Mouse (Mus musculus): Measurements from ENCODE around the gene Camkv.

The Camkv gene

GRCm38 (mm10) chr9:107935374-107935773 is at the start of gene Camkv:
Gene Camkv, plus strand, starts transcription at chr9:107935674.
- no peak for DNase-seq

- DNase-seq: peak; percentile 72
Observed at GRCm38 (mm10) chr9:107887804-107888266, 47.6 kb upstream of the Camkv start, which contains the start of gene Mon1a. Gene Mon1a, plus strand, starts transcription at chr9:107888151.

- DNase-seq: peak; percentile 63
Observed at GRCm38 (mm10) chr9:107888267-107888850, 47.1 kb upstream of the Camkv start.

DNA sequence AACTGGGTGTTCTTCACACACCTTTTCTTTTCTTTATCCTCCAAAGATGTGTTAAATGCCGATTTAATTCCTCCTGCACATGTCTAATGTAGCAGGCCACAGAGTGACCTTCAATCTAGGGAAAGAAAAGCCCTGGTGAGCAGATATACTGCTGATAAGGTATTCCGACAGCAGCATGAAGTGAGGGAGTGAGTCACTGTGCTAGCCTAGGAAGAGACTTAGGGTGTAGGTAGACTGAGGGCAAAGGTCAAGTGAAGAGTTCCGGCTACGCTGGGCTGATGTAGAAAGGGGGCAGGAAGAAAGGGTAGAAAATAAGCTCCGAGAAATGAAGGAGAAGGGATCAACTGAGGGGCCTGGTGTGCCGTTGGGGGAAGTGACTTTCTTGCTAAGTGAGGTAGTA is 45.2 kb upstream of the Camkv start:
- DNase-seq: no peak

GRCm38 (mm10) chr9:107891023-107891422 is 44.5 kb upstream of the Camkv start:
- DNase-seq: no peak

DNA sequence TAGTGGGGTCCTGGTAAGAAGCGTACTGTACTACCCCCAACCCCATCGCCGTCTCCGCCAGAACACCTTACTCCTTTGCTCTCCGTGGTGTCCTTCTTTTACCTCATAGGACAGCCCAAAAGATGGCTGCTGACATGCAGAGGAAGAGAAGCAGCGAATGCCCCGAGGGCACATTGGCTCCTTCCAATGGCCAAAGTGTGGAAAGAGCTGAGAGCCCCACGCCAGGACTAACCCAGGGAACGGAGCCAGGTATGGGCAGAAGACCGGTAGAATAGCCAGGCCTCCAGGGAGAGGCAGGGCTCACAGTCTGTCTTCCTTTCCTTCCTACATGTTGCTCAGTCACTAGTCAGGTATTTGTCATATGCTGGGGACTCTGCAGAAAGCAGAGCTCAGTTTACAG is 36.9 kb upstream of the Camkv start:
- no peak for DNase-seq

DNA sequence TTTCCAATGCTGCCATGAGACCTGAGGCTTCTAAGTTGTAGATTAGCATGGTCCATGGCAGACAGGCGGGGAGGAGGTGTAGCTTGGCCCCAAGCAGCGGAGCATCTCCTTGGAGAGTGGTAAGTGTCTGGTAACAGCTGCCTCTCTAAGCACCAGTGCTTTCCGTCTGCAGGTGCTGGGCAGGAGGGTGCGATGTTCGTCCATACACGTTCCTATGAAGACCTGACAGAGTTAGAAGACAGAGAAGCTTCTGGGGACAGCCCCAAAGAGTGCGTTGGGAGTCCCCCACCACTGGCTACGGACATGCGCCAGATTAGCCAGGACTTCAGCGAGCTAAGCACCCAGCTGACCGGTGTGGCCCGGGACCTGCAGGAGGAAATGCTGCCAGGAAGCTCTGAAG is 35.6 kb upstream of the Camkv start:
- no peak for DNase-seq

- peak; percentile 89 for DNase-seq
Observed at GRCm38 (mm10) chr9:107900840-107901626, 34.4 kb upstream of the Camkv start.

DNA sequence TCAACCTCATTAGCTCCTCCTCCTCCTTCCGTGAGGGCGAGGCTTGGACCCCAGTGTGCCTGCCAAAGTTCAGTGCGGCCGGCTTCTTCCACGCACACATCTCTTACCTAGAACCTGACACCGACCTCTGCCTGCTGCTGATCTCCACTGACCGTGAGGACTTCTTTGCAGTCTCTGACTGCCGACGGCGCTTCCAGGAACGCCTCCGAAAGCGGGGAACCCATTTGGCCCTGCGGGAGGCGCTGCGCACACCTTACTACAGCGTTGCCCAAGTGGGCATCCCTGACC is 33.9 kb upstream of the Camkv start:
- DNase-seq: no peak

GRCm38 (mm10) chr9:107904726-107905125 is 30.7 kb upstream of the Camkv start:
- peak; percentile 91 for DNase-seq

GRCm38 (mm10) chr9:107906252-107906966 is 29.1 kb upstream of the Camkv start, which contains the start of gene Mst1r:
Gene Mst1r, plus strand, starts transcription at chr9:107906873.
- DNase-seq: no peak

DNA sequence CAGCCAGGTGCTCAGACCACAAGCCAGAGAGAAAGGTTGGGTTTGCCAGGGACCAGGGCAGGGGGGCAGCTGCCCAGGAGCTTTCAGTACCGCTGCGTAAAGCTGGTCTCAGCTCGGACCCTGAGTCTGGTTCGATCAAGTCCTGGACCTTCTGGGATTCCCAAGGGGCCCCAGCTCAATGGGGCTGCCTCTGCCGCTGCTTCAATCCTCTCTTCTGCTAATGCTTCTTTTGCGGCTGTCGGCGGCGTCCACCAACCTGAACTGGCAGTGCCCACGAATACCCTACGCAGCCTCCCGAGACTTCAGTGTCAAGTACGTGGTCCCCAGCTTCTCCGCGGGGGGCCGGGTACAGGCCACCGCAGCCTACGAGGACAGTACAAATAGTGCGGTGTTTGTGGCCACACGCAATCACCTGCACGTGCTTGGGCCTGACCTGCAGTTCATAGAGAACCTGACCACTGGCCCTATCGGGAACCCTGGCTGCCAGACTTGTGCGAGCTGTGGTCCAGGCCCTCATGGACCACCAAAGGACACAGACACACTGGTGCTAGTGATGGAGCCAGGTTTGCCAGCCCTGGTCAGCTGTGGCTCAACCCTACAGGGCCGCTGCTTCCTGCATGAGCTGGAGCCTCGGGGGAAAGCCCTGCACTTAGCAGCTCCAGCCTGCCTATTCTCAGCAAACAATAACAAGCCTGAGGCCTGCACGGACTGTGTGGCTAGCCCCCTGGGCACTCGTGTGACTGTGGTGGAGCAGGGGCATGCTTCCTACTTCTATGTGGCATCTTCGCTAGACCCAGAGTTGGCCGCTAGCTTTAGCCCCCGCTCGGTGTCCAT is 28.3 kb upstream of the Camkv start:
- no peak for DNase-seq

DNA sequence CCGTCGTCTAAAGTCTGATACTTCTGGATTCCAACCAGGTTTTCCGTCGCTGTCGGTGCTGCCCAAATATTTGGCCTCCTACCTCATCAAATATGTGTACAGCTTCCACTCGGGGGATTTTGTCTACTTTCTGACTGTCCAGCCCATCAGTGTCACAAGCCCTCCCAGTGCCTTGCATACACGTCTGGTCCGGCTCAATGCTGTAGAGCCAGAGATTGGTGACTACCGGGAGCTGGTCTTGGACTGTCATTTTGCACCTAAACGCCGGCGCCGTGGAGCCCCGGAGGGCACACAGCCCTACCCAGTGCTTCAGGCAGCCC is 27.7 kb upstream of the Camkv start:
- no peak for DNase-seq

DNA sequence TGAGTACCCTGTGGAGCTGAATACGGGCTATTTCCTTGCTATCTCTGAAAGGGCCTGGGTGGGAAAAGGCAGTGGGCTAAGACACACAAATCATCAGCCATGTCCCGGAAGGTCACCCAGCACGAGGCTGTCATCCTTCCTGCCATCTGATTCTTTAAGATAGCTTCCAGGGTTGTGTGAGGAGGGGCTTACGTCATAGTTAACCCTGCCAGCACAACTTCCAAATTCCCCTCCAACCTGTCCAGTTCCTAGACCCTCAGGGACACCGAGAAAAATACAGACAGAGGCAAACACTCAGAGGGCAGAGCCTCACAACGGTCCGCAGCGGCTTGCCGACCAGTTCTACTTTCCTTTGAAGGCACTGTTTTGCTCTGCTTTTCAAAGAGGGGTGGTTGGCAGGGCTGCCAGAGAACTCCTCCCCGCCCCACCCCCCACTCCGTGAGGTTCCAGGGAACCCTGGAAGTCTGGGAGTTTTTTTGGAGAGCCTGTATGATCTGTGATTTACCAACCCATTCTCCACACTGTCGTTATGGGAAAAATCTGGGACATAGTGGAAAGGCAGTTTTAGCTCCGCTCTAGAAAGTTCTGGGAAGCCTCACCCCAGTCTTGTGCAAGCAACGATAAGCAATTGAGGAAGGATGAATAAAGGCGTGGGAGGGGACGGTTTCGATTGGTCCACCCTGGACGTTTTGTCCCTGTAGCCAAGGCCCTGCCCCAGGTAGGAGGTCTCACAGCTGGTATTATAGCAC is 26.9 kb upstream of the Camkv start:
- no peak for DNase-seq

- DNase-seq: no peak
Observed at GRCm38 (mm10) chr9:107910025-107910769, 25.3 kb upstream of the Camkv start.

- DNase-seq: no peak
Observed at GRCm38 (mm10) chr9:107914764-107915420, 20.6 kb upstream of the Camkv start.

DNA sequence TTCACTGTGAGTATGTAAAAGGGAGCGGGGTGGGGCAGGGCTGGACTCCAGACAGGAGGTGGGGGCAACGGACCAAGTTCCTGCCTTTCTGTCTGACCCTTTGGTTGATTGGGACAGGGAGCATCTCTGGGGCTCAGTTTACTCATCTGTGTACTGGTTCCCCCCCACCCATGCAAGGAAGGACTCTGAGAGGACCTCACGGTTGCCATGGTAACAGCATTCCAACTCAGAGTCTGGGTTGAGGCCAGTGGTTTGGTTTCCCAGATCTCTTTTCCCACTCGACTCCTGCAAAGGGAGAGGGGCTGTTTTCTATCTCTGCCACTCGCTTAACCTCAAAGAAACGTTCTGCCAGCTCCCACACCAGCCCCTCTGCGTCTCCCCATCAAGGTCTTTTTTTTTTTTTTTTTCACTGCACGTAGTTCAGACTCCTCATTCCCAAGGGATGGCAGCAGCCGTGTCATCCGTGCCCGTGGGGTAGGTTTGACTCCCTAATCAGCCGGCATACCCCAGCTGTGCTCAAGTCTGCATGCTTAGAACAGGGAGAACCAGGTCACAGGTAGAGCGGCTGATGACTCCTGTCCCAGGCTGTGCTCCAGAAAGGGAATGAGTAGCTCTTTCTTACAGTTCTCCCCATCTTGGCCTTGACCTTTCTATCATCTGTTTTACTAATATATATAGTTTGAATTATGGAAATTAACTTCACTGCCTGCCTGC is 17.4 kb upstream of the Camkv start:
- DNase-seq: peak; percentile 38

DNA sequence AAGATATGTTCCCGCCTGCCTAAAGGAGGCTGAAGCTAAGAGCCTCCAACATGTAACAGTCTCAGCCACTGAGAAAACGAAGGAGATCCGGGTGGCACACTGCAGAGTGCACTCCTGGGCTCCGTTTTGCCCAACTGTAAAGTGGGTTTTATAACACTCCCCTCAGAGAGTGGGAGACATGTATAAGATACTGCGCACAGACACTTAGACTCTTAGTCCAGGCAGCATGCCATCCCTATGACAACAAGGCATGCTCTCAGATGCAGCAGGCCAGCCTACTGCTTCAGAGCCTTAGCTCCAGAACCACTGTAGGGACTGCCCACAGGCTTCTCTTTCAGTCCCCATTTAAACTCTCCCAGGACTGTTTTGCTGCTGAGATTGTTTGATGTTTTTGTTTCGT is 16.6 kb upstream of the Camkv start:
- no peak for DNase-seq

GRCm38 (mm10) chr9:107919441-107919840 is 16.0 kb upstream of the Camkv start:
- no peak for DNase-seq

GRCm38 (mm10) chr9:107923021-107923420 is 12.5 kb upstream of the Camkv start:
- no peak for DNase-seq

Measured in right cerebral cortex, postnatal 4 days (tissue).